Mouse (Mus musculus) cortical plate, adult 2 months (tissue): ENCODE results near the gene Gpr171. TPM values are rescaled to one million over a fixed set of nuclear protein-coding genes. Genes with fewer than 3 reads are reported as not detected.
"Not testable (repeated sequence)": the region's sequence is repeated elsewhere in the genome, so short reads cannot be mapped to it uniquely, and the experiment has no call there.

Source experiments
- H3K27ac ChIP-seq: fragments of 200-500 bp; 2 replicates; pipeline ENCODE4 v1.5.1; 2012; ENCODE audit warnings: low read length, control low read depth, inconsistent platforms; ENCODE audit not compliant: insufficient read depth
- H3K4me1 ChIP-seq: fragments of 200-500 bp; 2 replicates; pipeline ENCODE4 v1.6.1; 2011; ENCODE audit warnings: low read length; ENCODE audit not compliant: control insufficient read depth, insufficient read depth
- H3K4me3 ChIP-seq: fragments of 200-500 bp; 2 replicates; pipeline ENCODE4 v1.5.1; 2011; ENCODE audit warnings: mild to moderate bottlenecking, low read length, control low read depth; ENCODE audit not compliant: insufficient read depth
- CTCF ChIP-seq: fragments of 200-500 bp; IDR thresholded peaks from 2 replicates; pipeline ENCODE4 v1.5.1; 2011; ENCODE audit warnings: mild to moderate bottlenecking, control low read depth, low read length; ENCODE audit not compliant: insufficient read depth; ENCODE audit errors: extremely low read depth
- POLR2A ChIP-seq: fragments of 200-500 bp; IDR thresholded peaks from 2 replicates; pipeline ENCODE4 v1.6.1; 2011; ENCODE audit warnings: mild to moderate bottlenecking, low read length, control low read depth; ENCODE audit not compliant: insufficient read depth; ENCODE audit errors: extremely low read depth
- polyA plus RNA-seq: library from polyadenylated mRNA; depleted of rRNA; stranded (reverse); fragments of >200 nt; gene quantifications from 2 replicates; pipeline ENCODE4 v1.2.3, GENCODE M21; 2012; rRNA removed

Gene Gpr171
- polyA plus RNA-seq, result not detected in 2 replicates

DNA sequence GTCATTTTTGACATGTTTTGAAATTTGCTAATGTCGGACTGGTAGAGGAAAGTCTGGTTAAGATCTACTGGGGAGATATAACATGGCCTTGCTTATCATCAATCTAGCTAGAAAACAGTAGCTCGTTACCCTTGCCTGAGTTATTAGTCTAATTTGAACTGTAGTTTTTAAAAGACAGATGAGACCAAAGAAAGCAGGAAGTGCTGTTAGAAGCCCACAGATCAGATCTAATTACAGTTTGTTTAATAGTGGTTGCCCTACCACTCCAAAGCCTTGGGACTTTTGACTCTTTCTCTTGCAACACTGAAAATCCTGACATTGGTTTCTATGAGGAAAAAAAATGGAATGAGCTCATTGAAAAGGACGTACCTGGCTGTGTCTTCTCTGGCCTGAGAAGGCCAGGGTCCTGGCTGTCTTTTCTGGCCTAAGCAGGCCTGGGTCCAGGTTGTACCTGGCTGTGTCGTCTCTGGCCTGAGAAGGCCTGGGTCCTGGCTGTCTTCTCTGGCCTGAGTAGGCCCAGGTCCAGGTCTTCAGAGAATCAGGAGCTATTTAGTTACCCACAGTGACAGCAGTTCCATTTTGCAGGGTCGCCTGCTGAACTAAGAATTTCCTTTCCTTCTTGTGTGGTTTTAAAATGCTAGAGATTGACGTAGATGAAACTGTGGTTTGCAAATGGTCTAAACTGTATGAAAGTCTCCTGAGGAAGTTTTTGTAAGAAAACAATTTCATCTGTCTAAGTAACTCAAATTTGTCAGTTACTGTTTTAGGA, at the start of gene Gpr171:
TSS of gene Gpr171 (minus strand) at position 604 of the 769 bp plus-strand sequence.
- no peak within 1 kb of the TSS for H3K27ac ChIP-seq
- TF ChIP-seq POLR2A (no peak), CTCF (no peak)
- H3K4me3 ChIP-seq, result no peak within 1 kb of the TSS
- H3K4me1 ChIP-seq, result no peaks in the 10 kb centered on the region

DNA sequence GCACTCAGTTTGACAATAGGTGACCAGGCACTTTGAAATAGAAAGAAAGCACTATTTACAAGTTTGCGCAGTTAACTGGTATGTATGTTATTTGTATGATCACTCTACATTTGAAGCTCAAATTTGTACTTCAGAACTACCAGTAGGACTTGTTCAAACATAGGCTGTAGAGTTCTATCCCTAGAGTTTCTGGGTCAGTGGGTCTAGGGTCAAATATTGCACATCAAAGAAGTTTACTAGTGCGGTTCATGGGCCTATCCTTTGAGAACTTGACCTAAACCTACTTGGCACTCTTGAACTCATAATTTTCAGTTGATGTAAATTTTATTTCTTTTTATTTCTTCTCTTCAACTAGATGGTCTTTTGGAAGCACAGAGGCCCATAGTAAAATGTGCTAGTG, 49.0 kb upstream of the Gpr171 start:
- Histone ChIP-seq H3K4me1 (peaks cover 3% of the 10 kb centered on the region; the same call in 1 of the 2 replicates), H3K4me3 (no peak overlapping the region), H3K27ac (no peak overlapping the region)
- no peak for TF ChIP-seq POLR2A

DNA sequence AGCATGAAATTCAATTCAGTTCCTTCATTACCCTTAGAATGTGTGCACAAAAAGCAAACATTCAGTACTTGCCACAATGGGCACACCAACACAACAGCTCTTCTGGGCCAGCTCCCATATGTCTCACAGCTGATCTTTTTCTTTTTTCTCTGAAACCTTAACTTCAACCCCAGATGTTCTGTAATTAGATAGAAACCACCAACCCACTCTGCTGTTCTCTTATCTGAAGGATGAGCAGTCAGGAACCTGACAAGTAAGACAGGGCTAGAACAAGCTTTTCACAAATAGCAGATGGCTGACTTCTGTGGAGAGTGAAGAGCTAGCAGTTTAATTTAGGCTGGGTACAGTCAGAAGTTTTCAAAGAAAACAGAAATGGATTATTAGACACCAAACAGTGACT, 48.0 kb upstream of the Gpr171 start:
- Histone ChIP-seq H3K27ac (no peak overlapping the region), H3K4me1 (peaks cover 2% of the 10 kb centered on the region; the same call in 1 of the 2 replicates), H3K4me3 (no peak overlapping the region)
- TF ChIP-seq POLR2A (no peak), CTCF (no peak)

DNA sequence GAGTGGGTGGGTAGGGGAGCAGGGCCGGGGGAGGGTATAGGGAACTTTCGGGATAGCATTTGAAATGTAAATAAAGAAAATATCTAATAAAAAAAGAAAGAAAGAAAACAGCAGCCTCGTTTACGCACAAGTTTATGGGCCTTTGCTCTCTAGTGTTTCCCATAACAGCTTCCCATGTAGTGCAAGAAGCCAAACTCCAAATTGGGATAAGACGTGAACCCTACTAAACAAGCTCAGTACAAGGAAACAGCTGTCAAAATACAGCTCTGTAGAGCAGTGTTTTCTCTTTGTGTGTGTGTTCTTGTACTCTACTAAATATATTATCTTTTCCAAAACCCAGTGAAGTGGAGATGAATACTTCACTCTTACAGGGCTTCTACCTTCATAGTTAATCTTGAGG, 43.6 kb upstream of the Gpr171 start:
- H3K27ac ChIP-seq, result no peak overlapping the region
- H3K4me1 ChIP-seq, result peaks cover 2% of the 10 kb centered on the region; the same call in 1 of the 2 replicates
- TF ChIP-seq POLR2A (no peak), CTCF (no peak)
- no peak overlapping the region for H3K4me3 ChIP-seq

DNA sequence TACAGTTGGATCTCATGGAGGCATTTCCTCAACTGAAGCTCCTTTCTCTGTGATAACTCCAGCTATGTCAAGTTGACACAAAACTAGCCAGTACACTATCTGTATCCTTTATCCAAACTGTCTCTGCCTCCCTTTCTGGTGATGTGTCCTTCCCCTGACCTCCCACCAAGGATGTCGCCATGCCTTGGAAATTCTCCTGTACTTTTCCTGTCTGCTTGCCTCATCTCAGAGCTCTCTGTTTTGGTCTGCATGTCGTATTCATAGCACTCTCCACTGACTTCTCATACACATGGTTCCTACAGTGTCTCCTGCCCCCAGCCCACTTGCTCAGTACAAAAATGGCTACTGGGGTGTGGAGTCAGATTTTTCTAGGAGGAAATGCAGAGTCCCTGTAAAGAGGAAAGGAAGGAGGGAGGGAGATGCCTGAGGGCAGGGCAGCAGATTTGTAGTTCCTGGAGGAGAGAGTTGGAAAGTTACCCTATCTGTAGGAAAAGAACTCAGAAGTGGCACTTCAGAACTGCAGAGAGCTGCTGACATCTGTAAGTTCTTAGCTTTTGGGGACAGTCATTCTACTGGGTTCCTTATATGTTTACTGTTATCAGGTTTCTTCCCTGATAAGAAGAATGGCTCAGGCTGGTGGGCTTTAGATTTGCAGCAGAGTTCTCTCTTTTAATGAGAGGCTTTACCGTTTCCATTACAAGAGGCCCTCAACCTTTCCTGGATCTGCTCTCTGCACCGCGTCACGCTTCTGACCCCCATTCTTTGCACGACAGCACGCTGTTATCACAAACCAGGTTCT, 40.1 kb upstream of the Gpr171 start:
- no peak overlapping the region for H3K4me3 ChIP-seq
- no peak overlapping the region for H3K27ac ChIP-seq
- H3K4me1 ChIP-seq, result no peaks in the 10 kb centered on the region
- TF ChIP-seq CTCF, result no peak
- TF ChIP-seq POLR2A, result no peak

DNA sequence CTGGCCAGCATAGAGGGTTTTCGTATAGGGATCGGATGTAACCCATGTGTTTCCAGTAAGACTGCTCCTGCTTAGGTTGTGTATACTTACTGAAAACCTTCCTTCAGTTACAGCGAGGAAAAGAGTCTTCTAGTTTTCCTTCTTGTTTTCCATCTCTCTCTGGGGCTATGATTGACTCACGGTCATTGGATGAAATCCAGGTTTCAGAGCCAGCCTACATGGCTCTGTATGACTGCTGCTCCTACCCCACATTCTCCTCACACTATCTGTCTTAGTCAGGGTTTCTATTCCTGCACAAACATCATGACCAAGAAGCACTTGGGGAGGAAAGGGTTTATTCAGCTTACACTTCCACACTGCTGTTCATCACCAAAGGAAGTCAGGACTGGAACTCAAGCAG, 39.3 kb upstream of the Gpr171 start:
- not testable (repeated sequence) for H3K4me1 ChIP-seq, H3K4me3 ChIP-seq, H3K27ac ChIP-seq

GRCm38 (mm10) chr3:59140115-59140514, 38.5 kb upstream of the Gpr171 start:
- Histone ChIP-seq H3K27ac (no peak overlapping the region), H3K4me1 (no peaks in the 10 kb centered on the region), H3K4me3 (no peak overlapping the region)
- no peak for TF ChIP-seq POLR2A
- no peak for TF ChIP-seq CTCF

GRCm38 (mm10) chr3:59139651-59140051, 38.0 kb upstream of the Gpr171 start:
- no peak for TF ChIP-seq CTCF
- TF ChIP-seq POLR2A, result no peak
- no peak overlapping the region for H3K27ac ChIP-seq
- H3K4me3 ChIP-seq, result no peak overlapping the region
- no peaks in the 10 kb centered on the region for H3K4me1 ChIP-seq

DNA sequence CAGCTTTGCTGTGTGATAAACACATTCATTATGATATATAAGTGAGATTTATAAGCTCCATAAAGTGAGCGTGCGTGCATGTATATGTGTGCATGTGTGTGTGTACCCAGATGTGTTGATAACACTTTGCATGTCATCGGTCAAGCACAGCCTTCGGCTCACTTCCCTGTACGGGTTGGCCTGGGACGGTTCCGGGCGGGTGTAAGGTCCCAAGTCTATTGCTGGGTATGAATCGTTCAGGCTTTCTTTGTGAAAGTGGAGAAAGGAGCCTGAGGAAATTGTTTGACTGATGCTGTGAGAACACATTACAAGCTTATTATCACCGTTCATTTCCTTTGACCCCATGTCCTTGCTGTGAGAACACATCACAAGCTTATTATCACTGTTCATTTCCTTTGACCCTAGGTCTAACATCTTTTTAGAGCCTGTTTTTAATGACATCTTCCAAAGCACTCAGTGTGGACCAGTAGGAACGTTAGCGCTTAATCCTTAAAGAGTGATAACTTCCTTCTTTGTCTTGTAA, 37.4 kb upstream of the Gpr171 start:
- TF ChIP-seq CTCF (no peak), POLR2A (no peak)
- H3K27ac ChIP-seq, result no peak overlapping the region
- H3K4me3 ChIP-seq, result no peak overlapping the region
- H3K4me1 ChIP-seq, result no peaks in the 10 kb centered on the region
